Mouse (Mus musculus) ovary, postnatal 14 days (tissue): ENCODE data around the gene Clgn.
A peak's percentile ranks its signal among the peaks of the same experiment; 100 is the strongest.
"Not testable (repeated sequence)": the region's sequence is repeated elsewhere in the genome, so short reads cannot be mapped to it uniquely, and the experiment has no call there.

ENCODE experiments used
- DNase-seq: peaks from one replicate; pipeline ENCODE4 v3.0.0; 2022; ENCODE audit warnings: low spot score

Gene Clgn

DNA sequence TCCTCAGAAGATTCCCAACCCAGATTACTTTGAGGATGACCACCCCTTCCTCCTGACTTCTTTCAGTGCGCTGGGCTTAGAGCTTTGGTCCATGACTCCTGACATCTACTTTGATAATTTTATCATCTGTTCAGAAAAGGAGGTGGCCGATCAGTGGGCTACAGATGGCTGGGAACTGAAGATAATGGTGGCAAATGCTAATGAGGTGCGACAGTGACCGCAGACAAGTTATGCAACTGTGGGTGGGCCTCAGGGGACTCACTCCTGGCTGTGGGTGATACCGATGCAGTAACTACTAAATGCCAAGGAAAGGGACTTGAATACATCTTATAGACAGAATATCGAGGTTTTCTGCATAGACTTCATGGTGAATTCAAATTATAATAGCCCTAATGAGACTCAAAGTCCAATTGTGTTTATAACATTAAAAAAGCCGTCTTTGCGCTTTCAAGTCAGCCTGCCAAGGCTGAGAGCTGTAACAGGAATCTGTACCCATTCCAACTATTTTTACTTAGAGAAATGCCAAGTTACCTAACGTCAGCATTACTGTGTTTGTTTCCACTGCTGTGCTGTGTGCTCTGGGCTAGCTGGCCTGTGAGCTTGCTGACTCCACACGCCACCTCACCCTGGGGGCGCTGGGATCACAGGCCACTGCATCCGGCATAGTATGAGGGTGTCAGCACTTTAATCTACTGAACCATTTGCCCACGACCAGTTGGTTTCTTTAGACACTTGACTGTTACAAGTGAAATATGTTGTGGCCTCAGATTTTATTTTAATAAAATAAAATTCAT lies 33.6 kb downstream of the Clgn start:
- DNase-seq, result no peak

- DNase-seq, result no peak
These were observed 35.5 kb downstream of the Clgn start for GRCm38 (mm10) chr8:83425202-83425601.

DNA sequence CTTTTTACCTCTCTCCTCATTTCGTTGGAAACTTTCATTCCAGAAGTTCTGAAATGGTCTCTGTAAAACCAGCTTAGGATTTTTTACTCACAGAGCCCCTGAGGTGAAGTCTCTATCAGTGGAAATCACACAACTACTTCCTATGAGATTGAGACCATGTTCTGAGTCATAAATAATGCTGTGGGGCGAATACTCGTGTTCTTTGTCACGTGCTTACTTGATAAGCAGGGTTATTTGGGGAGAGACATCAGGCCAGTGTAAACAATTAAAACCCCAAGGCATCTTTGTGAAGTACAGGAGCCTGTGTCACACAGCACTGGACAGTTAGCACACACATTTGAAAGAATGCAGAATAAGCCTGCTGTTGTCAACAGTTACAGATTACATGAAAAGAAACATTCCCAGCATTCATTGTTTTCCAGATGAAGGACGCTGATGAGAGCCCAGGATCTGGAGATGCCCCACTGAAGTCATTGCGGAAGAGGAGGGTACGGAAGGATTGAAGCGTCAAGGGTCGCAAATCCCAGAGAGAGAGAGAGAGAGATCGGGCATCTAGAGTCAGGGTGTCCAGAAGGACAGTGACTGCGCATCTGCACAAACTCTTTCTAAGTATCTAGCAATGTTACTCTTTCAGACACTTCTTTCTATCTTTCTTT lies 36.6 kb downstream of the Clgn start:
- no peak for DNase-seq

GRCm38 (mm10) chr8:83426949-83427348 lies 37.3 kb downstream of the Clgn start:
- no peak for DNase-seq

DNA sequence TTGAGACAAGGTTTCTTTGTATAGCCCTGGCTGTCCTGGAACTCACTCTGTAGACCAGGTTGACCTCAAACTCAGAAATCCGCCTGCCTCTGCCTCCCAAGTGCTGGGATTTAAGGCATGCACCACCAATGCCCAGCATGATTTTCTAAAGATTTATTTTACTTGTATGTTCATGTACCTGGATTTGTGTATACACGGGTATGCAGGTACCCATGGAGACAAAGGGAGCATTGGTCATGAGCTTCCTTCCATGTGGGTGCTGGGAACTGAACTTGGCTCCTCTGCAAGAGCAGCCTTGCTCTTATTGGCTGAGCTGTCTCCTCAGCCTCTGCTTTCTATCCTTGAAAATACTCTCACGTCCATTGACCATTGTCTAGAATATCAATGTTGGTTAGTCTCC lies 39.0 kb downstream of the Clgn start:
- not testable (repeated sequence) for DNase-seq

DNA sequence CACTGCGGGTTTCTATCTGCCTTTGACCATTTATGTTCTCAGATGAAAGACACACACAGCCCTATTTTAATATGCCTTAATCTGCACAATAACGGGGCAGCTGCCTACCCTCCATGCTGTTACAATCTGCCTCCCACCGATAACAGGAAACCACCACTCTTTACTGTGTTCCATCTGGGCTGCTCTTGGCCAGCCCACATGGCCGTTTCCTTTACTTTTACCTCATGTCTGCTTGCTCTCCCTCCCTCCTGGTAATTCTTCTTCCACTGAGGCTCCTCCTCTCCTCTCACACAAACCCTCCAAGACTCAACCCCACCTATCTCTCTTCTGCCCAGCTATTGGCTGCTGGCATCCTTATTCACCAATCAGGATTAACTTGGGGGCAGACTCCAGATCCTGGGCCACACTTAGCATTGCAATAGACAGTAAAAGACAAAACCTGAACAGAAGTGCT lies 39.4 kb downstream of the Clgn start:
- no peak for DNase-seq

DNA sequence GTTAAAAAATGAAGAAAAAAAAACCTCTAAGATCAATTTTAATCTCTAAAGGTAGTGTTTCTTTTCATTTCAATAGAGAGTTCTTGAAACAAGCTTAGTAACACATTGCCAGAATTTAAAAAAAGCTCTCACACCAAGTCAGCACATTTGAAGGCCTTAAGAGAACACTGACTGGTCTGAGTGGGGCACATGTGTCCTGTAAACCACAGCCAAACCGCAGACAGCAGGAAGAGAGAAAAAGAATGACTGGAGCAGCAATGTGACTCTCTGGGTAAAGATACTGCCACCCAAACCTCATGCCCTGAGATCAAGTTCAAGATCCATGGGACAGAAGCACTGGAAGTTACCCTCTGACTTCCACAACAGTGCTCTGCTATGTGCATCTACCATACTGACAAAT lies 47.4 kb downstream of the Clgn start:
- DNase-seq, result no peak

DNA sequence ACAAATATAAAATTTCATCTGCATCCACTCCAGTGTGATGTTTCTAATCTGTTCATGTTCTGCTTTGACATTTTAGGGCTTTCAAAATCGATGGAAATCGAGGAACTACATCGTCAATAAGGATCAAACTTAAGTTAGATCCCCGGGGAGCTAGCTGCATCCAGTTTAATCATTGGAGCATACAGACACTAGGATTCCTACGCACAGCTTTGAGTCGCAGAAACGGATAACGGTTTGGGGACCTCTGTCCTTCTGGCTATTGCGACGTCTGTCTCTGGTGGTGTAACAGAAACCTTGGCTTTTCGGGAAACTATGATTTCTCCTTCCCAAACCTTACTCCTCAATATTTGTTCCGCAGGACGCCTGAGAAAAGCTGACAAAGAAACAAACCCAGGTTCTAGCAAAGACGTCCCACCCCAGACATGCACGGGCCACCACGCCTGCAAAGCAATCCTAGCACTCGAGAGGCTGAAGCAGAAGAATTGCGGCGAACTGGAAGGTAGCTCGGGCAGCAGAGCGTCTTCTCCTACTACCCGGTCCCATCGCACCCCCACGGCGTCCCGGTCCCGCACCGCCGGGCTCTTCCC lies 52.1 kb downstream of the Clgn start:
- no peak for DNase-seq

GRCm38 (mm10) chr8:83442243-83443051 lies 52.8 kb downstream of the Clgn start:
- DNase-seq, result peak; percentile 94

GRCm38 (mm10) chr8:83443052-83443400 lies 53.4 kb downstream of the Clgn start:
- DNase-seq, result no peak

DNA sequence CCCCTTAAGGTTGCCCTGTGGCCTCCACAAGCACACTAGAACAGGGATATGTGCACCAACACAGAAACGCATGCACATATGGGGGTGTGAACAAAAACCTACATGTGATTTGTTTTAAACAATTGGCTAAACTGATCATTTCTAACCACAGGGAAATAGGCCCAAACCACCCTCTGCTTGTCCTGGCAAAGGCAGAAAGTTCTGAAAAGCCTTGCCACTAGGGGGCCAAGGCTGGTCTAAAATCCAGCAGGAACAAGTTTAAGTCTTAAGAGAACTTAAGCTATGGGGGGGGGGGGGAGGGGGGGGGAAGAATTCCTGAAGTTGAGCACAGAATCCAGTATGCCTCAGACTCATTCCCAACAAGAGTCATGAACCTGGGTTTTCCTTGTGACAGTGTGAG lies 60.3 kb downstream of the Clgn start:
- peak; percentile 20 for DNase-seq

DNA sequence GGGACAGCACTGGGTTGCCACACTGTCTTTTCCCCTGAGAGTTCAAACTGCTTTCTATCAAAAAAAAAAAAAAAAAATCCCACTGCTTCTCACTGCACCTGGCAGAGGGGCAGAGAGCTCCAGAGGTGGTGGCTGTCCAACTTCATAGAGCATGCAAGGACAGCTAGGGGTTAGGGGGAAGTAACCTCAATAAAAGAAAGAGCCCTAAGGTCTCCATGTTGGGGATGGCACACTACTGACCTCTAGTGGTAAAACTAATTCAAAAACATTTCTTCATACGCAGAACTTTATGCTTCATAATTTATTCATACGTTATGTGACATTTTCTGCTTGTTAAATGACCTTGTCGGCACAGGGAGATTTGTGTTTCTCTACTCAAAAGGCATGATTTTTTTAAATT lies 61.4 kb downstream of the Clgn start:
- no peak for DNase-seq

- DNase-seq, result no peak
These were observed 67.5 kb downstream of the Clgn start for GRCm38 (mm10) chr8:83457121-83457520.

DNA sequence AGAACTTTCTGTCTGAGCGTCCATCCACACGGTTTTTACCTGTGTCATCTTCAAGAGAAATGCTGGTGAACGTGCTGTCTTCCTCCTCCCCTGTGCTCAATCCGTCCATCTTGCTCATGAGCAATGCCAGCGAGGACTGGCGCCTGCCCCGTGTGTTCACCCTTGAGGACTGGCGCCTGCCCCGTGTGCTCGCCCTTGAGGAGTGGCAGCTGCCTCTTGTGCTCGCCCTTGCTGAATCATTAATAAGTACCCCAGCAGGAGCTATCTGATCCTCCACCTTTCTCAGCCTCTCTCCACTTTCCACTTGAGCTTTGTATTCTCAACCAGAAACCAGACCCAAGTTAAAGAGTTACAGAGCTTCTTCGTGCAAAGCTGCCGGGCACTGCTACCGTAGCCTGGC lies 68.6 kb downstream of the Clgn start, which contains the start of gene Scoc:
Scoc (minus strand) TSS at position 170 of the 400 bp plus-strand sequence.
- no peak for DNase-seq

GRCm38 (mm10) chr8:83459606-83460005 lies 69.9 kb downstream of the Clgn start:
- no peak for DNase-seq
